Mouse (Mus musculus) lung, adult 2 months (tissue): Measurements from ENCODE around the gene Rbms3. TPM values are rescaled to one million over a fixed set of nuclear protein-coding genes. Genes with fewer than 3 reads are reported as not detected.

ENCODE experiments used
- DNase-seq: peaks from one replicate; pipeline ENCODE4 v3.0.0; 2022
- H3K4me1 ChIP-seq: fragments of 200-500 bp; 2 replicates; pipeline ENCODE4 v1.6.1; 2011; ENCODE audit warnings: low read length; ENCODE audit not compliant: control insufficient read depth, insufficient read depth
- H3K4me3 ChIP-seq: fragments of 200-500 bp; replicated peaks from 2 replicates; pipeline ENCODE3; 2011; ENCODE audit warnings: low read depth, mild to moderate bottlenecking, control low read depth, low read length; ENCODE audit errors: extremely low read depth
- CTCF ChIP-seq: fragments of 200-500 bp; IDR thresholded peaks from 2 replicates; pipeline ENCODE4 v1.5.1; 2011; ENCODE audit warnings: mild to moderate bottlenecking, low read length, control low read depth; ENCODE audit not compliant: insufficient read depth
- POLR2A ChIP-seq: fragments of 200-500 bp; IDR thresholded peaks from 2 replicates; pipeline ENCODE4 v1.6.1; 2011; ENCODE audit warnings: low read depth, mild to moderate bottlenecking, control low read depth, low read length, borderline replicate concordance; ENCODE audit errors: extremely low read depth
- WGBS: fragments of 180-500 bp; shearing (Covaris S2); methylation state at CpG from one replicate; pipeline ENCODE4 v1.1.7; 2018; 5-methylcytosine and 5-hydroxymethylcytosine counted together
- polyA plus RNA-seq: library from polyadenylated mRNA; depleted of rRNA; stranded (reverse); fragments of >200 nt; gene quantifications from 2 replicates; pipeline ENCODE4 v1.2.3, GENCODE M21; 2012

Gene Rbms3
- polyA plus RNA-seq, 1 experiment = 35.8 TPM

DNA sequence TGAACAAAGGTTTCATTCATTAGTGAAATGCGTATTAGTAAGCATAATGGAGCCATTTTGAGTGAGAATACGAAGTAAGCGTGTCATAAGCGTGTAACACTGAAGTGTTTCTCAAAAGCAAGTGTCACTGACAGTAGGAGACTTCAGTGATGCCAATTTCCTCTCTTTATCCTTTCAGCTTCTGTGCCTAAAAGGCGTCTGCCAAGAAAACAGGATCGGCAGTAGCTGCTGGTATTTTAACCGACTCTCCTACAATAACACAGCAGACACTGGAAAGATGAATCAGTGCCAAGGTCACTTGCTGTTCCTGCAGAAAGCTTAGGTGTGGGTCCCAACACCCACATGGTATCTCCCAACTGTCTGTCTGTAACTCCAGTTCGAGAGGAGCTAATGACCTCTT lies 985.1 kb downstream of the Rbms3 start:
- 64% methylated on average over 8 of the region's 8 CpGs for WGBS
- peaks cover 12% of the 10 kb centered on the region; the same call in 1 of the 2 replicates for H3K4me1 ChIP-seq
- TF ChIP-seq CTCF (no peak), POLR2A (no peak)
- no peak for DNase-seq
- H3K4me3 ChIP-seq = no peak overlapping the region

DNA sequence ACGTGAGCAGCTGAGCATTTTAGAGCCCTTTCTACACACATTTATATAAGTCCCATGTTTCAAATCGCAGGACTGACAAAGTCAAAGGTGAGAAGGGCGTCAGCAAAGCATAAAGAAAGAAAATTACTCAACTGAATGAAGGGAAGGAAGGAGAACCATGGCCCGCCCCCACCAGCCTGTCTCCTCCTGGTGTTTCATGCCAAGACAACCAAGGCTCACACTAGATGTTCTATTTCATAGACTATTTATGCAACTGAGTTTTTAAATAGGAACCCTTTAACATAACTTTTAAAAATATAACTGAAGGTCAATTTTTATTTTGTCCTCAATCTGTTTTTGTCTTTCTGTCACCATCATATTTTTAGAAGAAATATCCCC lies 989.4 kb downstream of the Rbms3 start:
- DNase-seq = no peak
- Histone ChIP-seq H3K4me1 (peaks cover 10% of the 10 kb centered on the region; the same call in 1 of the 2 replicates), H3K4me3 (no peak overlapping the region)
- TF ChIP-seq POLR2A (no peak), CTCF (no peak)
- WGBS = 31% methylated on average over 4 of the region's 4 CpGs

DNA sequence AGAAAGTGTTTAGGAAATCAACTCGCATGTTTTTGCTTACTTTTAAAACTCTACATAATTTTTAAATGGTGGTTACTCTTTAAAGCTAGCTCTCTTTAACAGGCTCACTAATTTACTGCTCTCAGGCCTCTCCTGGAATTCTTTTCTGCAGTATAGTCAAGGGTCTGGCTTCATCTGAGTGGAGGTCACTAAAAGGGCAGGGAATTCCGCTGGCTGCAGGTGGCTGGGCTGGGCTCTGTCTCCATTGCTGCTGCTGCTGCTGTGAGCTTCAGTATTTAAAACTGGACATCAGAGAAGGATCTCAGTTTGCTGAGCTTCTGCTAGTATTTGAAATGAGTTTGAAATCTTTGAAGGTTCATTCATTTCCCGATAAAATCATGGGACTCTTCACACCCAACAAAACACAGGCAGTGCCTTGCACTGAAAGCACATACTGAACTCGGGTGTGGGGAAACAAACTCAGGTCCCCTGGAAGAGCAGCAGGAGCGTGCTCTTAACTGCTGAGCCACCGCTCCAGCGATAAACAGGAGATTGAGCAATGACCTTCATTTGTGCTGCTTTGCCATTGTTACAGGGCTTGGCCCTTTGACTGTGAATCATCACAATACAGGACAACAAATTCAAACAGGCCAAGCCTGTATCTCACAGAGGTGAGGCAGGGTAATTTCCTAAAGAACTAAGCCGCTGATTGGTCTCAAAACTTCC lies 990.0 kb downstream of the Rbms3 start:
- no peak for DNase-seq
- no peak for TF ChIP-seq POLR2A
- TF ChIP-seq CTCF = no peak
- 32% methylated on average over 8 of the region's 8 CpGs for WGBS
- Histone ChIP-seq H3K4me1 (peaks cover 10% of the 10 kb centered on the region; the same call in 1 of the 2 replicates), H3K4me3 (no peak overlapping the region)

DNA sequence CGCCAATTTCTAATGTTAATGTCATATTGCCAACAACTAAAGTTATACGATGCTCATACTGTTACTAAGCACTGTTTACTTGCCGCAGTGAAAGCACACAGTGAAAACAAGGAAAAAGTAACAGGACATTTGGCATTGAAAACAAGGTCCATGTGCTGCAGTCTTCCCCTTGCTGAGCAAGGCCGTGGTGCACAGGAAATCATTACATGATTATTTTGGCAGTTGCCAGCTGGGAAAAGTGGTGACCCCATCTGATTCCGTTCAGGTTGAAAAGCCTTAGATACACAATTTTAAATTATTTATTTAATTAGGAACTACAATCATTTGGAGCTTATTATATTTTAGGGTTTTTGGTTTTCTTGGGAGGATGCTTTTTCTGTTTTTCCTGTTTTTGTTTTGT lies 995.9 kb downstream of the Rbms3 start:
- WGBS = 57% methylated on average over 5 of the region's 5 CpGs
- Histone ChIP-seq H3K4me3 (no peak overlapping the region), H3K4me1 (no peaks in the 10 kb centered on the region)
- no peak for TF ChIP-seq CTCF
- TF ChIP-seq POLR2A = no peak
- no peak for DNase-seq

DNA sequence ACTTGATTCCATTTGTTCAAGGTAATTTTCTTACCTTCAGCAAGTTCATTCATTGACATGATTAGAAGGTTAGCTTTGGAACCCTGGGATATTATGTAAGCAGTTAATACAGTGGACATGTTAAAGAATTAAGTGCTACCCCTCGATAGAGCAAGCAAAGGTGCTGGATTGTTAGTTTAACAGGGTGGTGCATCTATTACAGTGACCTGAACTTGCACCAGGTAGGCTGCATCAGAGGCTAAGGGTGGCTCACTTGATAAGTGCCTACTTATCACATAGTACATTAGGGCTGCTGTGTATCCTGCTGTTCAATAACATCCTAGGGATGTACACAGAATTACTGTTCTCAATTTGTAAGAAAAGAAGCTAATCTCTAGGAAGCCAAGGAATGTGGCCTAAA lies 996.6 kb downstream of the Rbms3 start:
- no peaks in the 10 kb centered on the region for H3K4me1 ChIP-seq
- WGBS = 70% methylated on average over 1 of the region's 1 CpGs
- no peak for DNase-seq
- H3K4me3 ChIP-seq = no peak overlapping the region
- no peak for TF ChIP-seq POLR2A
- no peak for TF ChIP-seq CTCF

DNA sequence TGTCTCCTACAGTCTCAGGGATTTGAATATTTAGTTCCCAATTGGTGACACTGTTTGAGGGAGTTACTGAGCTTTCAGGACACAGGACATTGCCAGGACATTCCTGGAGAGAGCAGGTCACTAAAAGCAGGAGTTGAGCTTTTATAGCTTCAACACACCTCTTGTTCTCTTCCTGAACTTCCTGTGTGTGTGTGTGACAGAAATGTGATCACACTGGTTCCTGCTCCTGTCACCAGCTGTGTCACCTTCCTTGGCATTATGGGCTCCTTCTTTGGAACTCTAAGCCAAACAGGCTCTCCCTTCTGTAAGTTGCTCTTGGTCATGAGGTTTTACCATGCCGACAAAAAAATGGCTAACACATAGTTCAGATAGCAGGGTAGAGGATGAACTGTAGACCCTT lies 997.9 kb downstream of the Rbms3 start:
- Histone ChIP-seq H3K4me3 (no peak overlapping the region), H3K4me1 (no peaks in the 10 kb centered on the region)
- TF ChIP-seq CTCF (no peak), POLR2A (no peak)
- no peak for DNase-seq
- 94% methylated on average over 1 of the region's 1 CpGs for WGBS

DNA sequence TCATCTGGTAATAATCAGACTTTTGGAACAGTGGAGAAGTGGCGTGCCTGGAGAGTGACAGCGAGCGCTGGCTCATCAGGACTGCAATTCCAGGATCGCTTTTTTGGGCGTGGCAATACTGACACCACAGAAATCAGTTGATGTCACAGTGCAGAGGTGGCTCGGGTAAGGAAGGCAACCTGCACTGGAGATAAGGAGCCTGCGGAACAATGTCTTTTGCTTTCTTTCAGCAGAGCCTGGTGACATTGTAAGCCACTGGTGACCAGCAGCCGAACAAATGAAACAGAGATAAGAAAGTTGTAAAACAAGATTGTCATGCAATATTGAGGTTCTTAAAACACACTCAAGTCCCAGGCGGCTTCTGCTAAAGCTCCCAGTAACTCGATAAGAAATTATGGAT lies 998.9 kb downstream of the Rbms3 start:
- H3K4me3 ChIP-seq = no peak overlapping the region
- WGBS = 58% methylated on average over 10 of the region's 10 CpGs
- no peaks in the 10 kb centered on the region for H3K4me1 ChIP-seq
- no peak for DNase-seq
- TF ChIP-seq POLR2A (no peak), CTCF (no peak)

DNA sequence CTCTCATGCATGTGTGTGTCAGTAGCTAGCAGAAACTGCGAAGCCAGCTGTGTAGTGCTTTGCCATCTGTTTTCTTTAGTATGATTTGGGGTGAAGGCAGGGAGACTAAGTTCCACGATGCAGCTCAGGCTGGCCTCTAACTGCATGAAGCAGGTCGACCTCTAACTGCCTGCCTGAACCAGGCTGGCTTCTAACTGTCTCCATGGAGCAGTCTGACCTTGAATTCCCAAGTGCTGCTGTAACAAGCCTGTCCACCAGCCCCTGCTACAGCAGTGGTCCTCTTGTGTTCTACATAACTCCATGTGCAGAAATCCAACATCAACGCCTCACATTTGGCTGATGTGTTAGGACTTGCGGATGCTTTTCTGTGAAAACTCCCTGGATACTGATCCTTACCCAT lies 1009.3 kb downstream of the Rbms3 start:
- Histone ChIP-seq H3K4me3 (no peak overlapping the region), H3K4me1 (no peaks in the 10 kb centered on the region)
- TF ChIP-seq CTCF = no peak
- DNase-seq = no peak
- WGBS = 79% methylated on average over 5 of the region's 5 CpGs

DNA sequence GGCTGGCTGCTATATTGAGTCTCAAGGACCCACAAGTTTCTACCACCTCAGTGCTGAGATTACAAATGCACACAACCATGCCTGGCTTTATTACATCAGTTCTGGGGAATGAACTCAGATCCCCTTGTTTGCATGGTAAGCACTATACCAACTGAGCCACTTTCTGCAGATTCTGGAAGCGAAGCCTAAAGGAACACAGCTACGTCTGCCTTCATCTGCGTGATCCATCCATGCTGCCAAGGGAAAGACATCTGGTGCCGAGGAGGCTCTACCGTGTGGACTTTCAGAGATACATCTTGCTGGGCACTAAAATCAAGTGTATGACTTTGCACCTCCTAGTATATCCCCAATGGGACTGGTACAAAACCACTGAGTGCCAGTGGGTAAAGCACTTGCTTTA lies 1010.8 kb downstream of the Rbms3 start:
- no peak for DNase-seq
- no peak for TF ChIP-seq CTCF
- TF ChIP-seq POLR2A = no peak
- H3K4me3 ChIP-seq = no peak overlapping the region
- no peaks in the 10 kb centered on the region for H3K4me1 ChIP-seq
- 95% methylated on average over 5 of the region's 5 CpGs for WGBS

DNA sequence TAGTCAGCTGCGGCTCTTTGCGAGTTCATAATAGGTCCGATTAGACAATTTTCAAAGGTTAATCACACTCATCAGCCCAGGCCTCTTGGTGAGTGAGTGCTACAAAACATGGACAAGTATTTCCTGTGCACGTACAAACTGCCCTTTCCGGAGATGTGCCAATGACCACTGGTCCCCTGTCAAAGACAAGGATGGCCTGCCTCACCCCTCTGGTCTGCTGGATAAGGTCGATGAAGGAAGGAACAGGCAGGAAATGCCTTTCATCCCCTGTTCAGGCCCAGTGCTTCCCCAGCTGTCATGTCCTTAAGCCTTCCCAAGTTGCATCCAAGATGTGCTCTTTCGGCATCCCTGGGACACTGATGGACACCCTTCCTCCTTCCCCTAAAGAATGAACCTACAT lies 1016.4 kb downstream of the Rbms3 start:
- Histone ChIP-seq H3K4me3 (no peak overlapping the region), H3K4me1 (no peaks in the 10 kb centered on the region)
- TF ChIP-seq POLR2A (no peak), CTCF (no peak)
- WGBS = 50% methylated on average over 7 of the region's 7 CpGs
- DNase-seq = no peak
